Mouse (Mus musculus): ENCODE data around the gene Gdpgp1. TPM values are rescaled to one million over a fixed set of nuclear protein-coding genes. Genes with fewer than 3 reads are reported as not detected.
A peak's percentile ranks its signal among the peaks of the same experiment; 100 is the strongest.

The Gdpgp1 gene
- total RNA-seq, 2 experiments from 2014 or later = 3.0 to 4.5 TPM

- peak; percentile 26 for ATAC-seq (replicated peaks; ENCODE audit: poor library complexity, severe bottlenecking)
Measured at GRCm38 (mm10) chr7:80269751-80270255, 37.1 kb downstream of the Gdpgp1 start.

DNA sequence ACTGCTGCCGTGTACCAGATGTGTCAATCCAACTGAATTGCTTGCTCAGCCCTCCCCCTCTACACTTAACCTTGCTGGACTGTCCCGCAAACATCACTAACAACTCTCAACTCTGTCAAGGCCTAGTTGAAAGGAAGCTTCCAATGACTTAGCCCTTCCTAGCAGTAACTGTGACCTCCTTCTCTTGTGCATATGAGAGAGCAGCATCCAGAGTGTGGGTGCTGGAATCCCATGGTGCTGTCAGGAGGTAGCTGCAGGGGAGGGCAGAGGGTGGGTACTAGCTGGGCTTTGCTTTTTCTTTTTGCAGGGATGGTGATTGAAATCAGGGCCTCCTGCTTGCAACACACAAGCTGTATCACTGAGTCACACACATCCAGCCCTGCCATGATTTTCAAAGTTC lies 40.8 kb downstream of the Gdpgp1 start:
- ATAC-seq (replicated peaks; ENCODE audit: poor library complexity, severe bottlenecking) = no peak

DNA sequence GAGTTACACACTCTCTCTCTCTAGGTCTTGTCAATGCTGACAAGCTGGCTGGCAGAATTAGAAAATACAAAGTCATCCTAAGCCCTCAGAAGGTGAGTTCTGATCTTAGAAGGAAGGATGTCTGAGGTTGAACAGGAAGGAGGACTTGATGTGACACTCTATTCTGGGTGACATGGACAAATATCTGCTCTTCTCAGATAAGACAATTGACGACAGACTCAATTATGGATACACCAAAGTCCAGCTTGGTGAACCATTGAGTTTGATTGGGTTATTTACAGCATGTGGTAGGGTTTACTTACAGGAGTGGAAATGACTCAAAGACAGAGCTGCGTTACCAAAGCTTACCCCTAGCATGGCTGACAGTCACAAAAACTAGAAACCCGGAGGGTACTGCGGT lies 43.7 kb downstream of the Gdpgp1 start:
- no peak for ATAC-seq (replicated peaks; ENCODE audit: poor library complexity, severe bottlenecking)

GRCm38 (mm10) chr7:80280032-80280431 lies 47.4 kb downstream of the Gdpgp1 start:
- ATAC-seq (replicated peaks; ENCODE audit: poor library complexity, severe bottlenecking) = no peak

DNA sequence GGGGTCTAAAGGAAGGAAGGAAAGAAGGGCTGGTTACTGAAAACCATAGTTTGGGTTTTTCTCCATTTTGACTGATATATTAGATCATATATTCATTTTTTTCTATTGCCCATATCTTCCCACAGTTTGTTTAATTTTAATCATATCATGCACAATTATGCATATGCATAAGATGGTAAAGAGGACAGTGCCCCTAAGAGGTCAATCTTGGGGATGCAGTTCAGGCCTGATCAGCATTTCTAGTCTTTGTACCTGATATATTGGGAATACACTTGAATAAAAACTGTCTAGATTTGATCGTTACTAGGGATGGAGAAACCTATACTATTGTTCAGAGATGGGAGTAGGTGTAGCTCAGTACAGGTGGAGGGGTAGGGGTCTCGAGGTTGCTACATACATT lies 48.3 kb downstream of the Gdpgp1 start:
- no peak for ATAC-seq (replicated peaks; ENCODE audit: poor library complexity, severe bottlenecking)

DNA sequence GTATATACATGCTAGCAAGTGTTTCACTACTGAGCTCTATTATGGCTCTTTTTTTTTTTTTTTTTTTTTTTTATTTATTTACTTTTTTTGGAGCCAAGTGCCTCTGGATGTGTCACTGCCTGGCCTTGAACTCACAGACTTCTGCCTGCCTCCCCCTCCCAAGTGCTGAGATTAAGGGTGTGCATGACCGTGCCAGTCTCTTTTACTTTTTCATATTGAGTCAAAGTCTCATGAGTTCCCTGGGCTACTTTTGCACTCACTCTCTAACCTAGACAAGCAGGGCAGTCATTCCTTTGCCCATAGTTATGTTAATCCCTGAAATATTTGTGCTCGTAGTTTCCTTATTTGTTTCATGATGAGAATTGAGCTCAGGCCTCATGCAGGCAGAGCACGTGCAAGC lies 49.0 kb downstream of the Gdpgp1 start:
- ATAC-seq (replicated peaks; ENCODE audit: poor library complexity, severe bottlenecking) = no peak

DNA sequence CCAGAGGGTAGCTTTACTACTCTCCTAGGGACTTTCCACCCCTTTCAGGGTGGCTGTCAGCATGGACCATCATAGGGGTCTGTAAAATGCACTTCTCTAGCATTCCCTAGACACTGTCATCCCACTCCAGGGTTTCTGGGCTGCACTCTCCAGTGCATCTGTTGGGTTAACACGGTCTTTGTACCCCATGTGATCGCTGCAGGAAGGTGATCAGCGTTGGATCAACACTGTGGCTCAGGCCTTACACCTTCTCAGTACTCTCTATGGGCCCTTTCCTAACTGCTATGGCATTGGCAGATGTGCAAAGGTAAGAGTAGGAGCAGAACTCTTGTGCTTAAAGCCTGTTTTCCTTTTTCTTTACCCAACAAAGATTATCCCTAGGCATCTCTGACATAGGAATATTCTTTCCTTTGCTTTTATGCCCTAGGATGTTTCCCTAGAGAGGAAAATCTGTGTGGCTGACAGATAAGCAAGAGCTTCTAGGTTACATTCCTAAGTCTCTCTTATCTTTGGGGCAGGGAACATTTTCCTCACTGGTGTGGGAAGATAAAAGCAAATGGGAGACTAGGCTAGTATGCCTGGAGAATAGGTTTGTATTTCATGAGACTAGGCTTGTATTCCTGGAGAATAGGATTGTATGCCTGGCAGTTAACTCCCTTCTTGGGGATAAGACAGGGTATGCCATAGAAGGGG lies 50.7 kb downstream of the Gdpgp1 start:
- no peak for ATAC-seq (replicated peaks; ENCODE audit: poor library complexity, severe bottlenecking)

DNA sequence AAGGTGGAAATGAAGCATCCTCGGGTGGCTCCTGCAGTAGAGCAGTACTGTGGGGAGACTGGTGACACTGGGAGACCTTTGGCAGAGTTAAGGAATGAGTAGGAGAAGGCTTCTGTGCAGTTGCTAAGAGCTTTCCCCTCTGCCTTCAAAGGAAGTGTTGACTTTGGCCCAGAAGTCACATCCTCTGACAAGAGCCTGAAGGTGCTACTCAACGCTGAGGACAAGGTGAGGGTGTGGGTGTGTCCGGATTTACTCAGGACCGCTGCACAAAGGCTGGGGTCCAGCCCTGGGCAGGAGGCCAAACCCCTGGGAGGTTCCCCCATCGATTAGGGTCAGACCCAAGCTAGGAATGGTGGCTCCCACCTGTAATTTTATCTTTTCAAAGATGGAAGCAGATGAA lies 51.7 kb downstream of the Gdpgp1 start:
- ATAC-seq (replicated peaks; ENCODE audit: poor library complexity, severe bottlenecking) = no peak

GRCm38 (mm10) chr7:80285725-80286124 lies 53.1 kb downstream of the Gdpgp1 start:
- ATAC-seq (replicated peaks; ENCODE audit: poor library complexity, severe bottlenecking) = no peak

DNA sequence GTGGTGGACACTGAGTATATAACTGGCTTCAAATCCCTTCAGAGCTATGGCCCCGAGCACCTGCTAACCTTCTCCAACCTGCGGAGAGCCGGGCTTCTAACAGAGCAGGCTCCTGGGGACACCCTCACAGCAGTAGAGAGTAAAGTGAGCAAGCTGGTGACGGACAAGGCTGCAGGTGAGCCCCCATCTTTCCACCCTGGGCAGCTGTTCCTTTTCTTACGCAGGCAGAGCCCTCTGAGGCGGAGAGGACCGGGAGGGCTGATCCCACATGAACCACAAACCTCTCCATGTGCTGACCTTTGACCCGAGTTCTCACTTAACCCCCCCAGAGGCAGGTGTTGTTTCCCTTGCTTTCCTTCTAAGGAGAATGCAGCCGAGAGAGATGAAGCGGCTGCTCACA lies 55.1 kb downstream of the Gdpgp1 start:
- ATAC-seq (replicated peaks; ENCODE audit: poor library complexity, severe bottlenecking) = no peak

Other genes starting within 250 kb of the Gdpgp1 start
- 26.7 and 27.6 TPM in 2 replicates for gene Zfp710, start 208.1 kb upstream of the Gdpgp1 start, total RNA-seq (2014; fragmentation: Nextera tagmentation)
- 13.7 and 24.3 TPM in 2 replicates for gene Zfp710, start 208.1 kb upstream of the Gdpgp1 start, total RNA-seq (2017)
- 259 and 298 TPM in 2 replicates for gene Idh2, start 117.5 kb upstream of the Gdpgp1 start, total RNA-seq (2014; fragmentation: Nextera tagmentation)
- gene Idh2, start 117.5 kb upstream of the Gdpgp1 start, total RNA-seq (2017) = 338 and 368 TPM in 2 replicates
- gene Sema4b, start 46.0 kb upstream of the Gdpgp1 start, total RNA-seq (2014; fragmentation: Nextera tagmentation) = 6.2 and 6.6 TPM in 2 replicates
- gene Sema4b, start 46.0 kb upstream of the Gdpgp1 start, total RNA-seq (2017) = 3.6 and 4.4 TPM in 2 replicates
- gene Cib1, start 52 bp upstream of the Gdpgp1 start, total RNA-seq (2014; fragmentation: Nextera tagmentation) = 45.3 and 77.8 TPM in 2 replicates
- 25.0 and 67.5 TPM in 2 replicates for gene Cib1, start 52 bp upstream of the Gdpgp1 start, total RNA-seq (2017)
- gene Ttll13, start 13.5 kb downstream of the Gdpgp1 start, total RNA-seq (2014; fragmentation: Nextera tagmentation) = 0.36 TPM in 1 of 2 replicates, not detected in the other
- not detected in 2 replicates for gene Ttll13, start 13.5 kb downstream of the Gdpgp1 start, total RNA-seq (2017)
- 23.7 and 33.5 TPM in 2 replicates for gene Ngrn, start 28.4 kb downstream of the Gdpgp1 start, total RNA-seq (2014; fragmentation: Nextera tagmentation)
- gene Ngrn, start 28.4 kb downstream of the Gdpgp1 start, total RNA-seq (2017) = 21.2 and 33.9 TPM in 2 replicates
- gene Vps33b, start 36.8 kb downstream of the Gdpgp1 start, total RNA-seq (2014; fragmentation: Nextera tagmentation) = 45.6 and 48.1 TPM in 2 replicates
- 24.2 and 31.8 TPM in 2 replicates for gene Vps33b, start 36.8 kb downstream of the Gdpgp1 start, total RNA-seq (2017)
- 40.7 and 42.7 TPM in 2 replicates for gene Prc1, start 61.6 kb downstream of the Gdpgp1 start, total RNA-seq (2014; fragmentation: Nextera tagmentation)
- gene Prc1, start 61.6 kb downstream of the Gdpgp1 start, total RNA-seq (2017) = 141 and 156 TPM in 2 replicates
- 20.6 and 23.6 TPM in 2 replicates for gene Rccd1, start 91.6 kb downstream of the Gdpgp1 start, total RNA-seq (2014; fragmentation: Nextera tagmentation)
- 16.4 and 23.0 TPM in 2 replicates for gene Rccd1, start 91.6 kb downstream of the Gdpgp1 start, total RNA-seq (2017)
- gene Unc45a, start 108.1 kb downstream of the Gdpgp1 start, total RNA-seq (2014; fragmentation: Nextera tagmentation) = 8.1 and 13.9 TPM in 2 replicates
- gene Unc45a, start 108.1 kb downstream of the Gdpgp1 start, total RNA-seq (2017) = 20.2 and 22.4 TPM in 2 replicates
- gene Hddc3, start 110.2 kb downstream of the Gdpgp1 start, total RNA-seq (2014; fragmentation: Nextera tagmentation) = 10.3 and 14.5 TPM in 2 replicates
- gene Hddc3, start 110.2 kb downstream of the Gdpgp1 start, total RNA-seq (2017) = 15.9 and 22.4 TPM in 2 replicates
- gene Man2a2, start 138.5 kb downstream of the Gdpgp1 start, total RNA-seq (2014; fragmentation: Nextera tagmentation) = 60.4 and 74.6 TPM in 2 replicates
- gene Man2a2, start 138.5 kb downstream of the Gdpgp1 start, total RNA-seq (2017) = 32.7 and 36.7 TPM in 2 replicates
- gene Fes, start 155.1 kb downstream of the Gdpgp1 start, total RNA-seq (2014; fragmentation: Nextera tagmentation) = 141 and 238 TPM in 2 replicates
- gene Fes, start 155.1 kb downstream of the Gdpgp1 start, total RNA-seq (2017) = 155 and 176 TPM in 2 replicates
- gene Furin, start 172.6 kb downstream of the Gdpgp1 start, total RNA-seq (2014; fragmentation: Nextera tagmentation) = 25.5 and 25.6 TPM in 2 replicates
- gene Furin, start 172.6 kb downstream of the Gdpgp1 start, total RNA-seq (2017) = 5.0 and 10.1 TPM in 2 replicates

Measured in granulocyte monocyte progenitor cell, adult 5-6 weeks (primary cell).